Mouse (Mus musculus) naive thymus-derived CD4-positive, alpha-beta T cell, adult 2 months (primary cell): Measurements from ENCODE around the gene Krt1.

Source experiments
- DNase-seq: peaks from one replicate; pipeline ENCODE4 v3.0.0-alpha.2; 2011; ENCODE audit warnings: low read depth

Krt1 gene

GRCm38 (mm10) chr15:101803052-101803822 lies 47.4 kb downstream of the Krt1 start:
- no peak for DNase-seq

GRCm38 (mm10) chr15:101802296-101802835 lies 48.2 kb downstream of the Krt1 start, which contains the start of gene Krt73:
Gene Krt73 (minus strand): TSS chr15:101802346.
- DNase-seq = no peak
